Mouse (Mus musculus): ENCODE data around the gene Tmem211.

The Tmem211 gene

DNA sequence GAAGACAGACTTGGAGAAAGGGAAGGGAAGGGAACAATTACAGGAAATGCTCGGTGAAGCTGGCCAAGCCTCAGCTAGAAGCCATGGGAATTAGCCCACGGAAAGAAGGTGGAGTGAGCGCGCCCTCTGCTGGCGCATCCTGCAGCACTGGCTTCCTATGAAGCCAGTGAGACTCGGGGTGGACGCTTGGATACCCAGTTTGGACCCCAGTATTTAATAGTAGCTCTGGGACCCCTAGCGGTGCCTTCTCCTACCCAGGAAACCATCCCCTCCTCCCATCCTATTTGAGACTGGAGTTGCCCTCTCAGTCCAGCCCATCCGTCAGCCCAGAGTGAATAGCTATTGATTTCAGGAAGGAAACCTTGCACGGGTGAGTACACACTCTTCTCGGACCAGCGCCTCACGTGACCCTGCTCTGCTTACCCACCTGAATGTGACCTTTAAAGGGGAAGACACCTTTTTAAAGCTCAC is at the start of gene Tmem211:
TSS of gene Tmem211 (plus strand) at position 278 of the 471 bp plus-strand sequence.
- peak; percentile 80 for DNase-seq (ENCODE audit: low spot score)

DNA sequence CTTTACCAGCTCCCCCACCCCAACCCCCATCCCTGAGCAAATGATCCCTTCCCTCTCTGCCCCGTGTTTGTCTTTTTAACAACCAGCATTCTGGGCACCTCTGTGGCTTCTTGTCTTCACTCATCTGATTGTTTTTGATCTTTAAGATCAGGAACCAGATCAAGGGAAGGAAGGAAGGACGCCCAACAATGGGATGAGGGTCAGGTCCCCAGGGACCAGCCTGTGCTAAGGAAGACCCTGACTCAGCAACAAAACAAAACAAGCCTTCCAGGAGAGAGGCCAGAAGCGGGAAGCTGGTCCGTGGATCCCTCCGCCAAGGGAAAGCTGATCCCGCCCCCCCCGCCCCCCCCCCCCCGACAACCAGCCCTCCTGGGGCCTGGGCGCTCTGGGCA is 47.3 kb upstream of the Tmem211 start:
- DNase-seq (ENCODE audit: low spot score), result no peak

DNA sequence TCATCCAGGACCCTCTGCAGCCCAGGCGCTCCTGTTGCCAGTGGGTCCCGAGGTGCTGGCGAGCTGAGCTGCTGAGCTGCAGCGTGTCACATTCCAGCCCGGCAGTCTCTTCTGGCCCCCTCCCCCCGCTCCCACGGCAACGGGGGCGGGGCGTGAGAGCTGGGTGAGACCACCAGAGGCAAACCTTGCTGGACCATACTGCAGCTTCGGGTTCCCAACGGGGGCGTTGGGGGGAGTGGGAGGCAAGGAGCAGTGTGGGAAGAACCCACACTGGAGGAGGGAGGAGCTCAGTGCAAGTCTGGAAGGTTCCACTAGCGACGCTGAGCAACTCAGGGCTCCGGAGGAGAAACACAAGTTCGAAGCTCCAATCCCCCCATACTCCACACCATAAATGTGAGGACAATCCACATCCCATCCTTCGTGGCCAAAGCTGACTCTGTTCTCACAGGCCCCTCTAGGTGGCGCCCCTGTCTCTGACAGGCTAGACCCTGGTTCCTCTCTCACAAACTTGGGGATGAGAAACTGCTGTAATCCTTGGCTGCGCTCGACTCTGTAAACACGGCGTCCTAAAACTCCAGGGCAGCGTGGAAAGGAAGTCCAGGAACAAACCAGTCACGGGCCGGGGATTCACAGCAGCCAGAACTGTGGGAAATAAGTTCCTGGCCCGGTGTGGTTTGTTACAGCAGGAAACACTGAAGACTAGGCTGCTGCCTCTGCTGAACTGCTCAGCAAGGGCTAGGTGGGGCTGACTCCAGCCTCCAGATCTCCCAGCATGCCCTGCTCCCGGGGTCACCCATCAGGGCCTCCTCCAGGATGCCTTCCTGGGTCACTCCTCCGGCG is 46.6 kb upstream of the Tmem211 start:
- peak; percentile 87 for DNase-seq (ENCODE audit: low spot score)

DNA sequence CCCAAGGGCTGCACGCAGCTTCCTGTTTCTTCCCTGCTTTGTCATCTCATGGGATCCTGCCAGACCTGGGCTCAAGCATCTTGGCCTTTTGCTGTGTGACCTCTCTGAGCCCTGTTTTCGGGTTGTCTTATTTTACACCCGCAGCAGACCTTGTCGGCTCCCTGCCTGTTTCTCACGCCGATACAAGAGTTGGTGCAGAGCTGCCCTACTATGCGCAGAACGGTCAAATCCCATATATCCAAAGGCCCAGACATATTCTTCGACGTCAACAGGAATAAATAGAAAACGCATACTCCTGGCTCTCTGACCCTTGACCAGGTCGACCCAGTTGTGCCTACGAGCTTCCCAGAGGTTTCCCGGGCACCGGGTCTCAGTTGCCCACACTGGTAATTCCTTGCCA is 46.0 kb upstream of the Tmem211 start:
- no peak for DNase-seq (ENCODE audit: low spot score)

DNA sequence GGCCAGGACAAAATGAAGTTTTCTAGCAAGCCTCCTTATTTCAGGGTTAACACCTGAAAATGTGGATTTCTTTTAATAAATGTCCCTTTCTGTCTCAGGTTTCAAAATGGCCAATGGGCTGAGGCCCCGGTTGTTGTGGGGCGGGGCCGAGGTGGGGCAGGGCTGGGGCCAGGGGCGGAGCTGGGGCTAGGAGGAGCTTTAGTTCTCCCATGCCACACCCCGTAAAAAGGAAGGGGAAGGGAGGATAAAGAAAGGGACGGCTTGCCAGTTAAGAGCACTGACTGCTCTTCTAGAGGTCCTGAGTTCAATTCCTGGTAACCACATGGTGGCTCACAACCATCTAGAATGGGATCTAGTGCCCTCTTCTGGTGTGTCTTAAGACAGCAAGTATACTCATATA is 45.3 kb upstream of the Tmem211 start:
- no peak for DNase-seq (ENCODE audit: low spot score)

DNA sequence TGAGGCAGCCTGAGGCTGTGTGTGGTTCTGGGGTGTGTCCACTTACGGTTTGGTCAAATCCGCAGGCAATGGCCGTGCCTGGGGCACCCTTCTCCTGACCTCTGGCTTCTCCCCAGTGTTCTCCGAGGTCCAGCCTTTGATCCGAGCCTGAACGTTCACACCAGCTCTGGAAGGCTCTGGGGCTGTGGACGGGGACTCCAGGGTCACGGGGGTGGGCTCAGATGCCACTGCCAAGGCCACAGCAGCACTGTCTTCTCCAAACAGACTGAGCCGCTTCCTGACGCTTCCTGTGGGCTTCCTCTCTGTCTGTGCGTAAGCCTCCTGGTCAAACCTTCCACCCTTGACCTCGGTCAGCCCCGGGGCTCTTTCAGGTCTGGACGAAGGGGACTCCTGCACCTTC is 36.2 kb upstream of the Tmem211 start:
- DNase-seq (ENCODE audit: low spot score), result no peak

DNA sequence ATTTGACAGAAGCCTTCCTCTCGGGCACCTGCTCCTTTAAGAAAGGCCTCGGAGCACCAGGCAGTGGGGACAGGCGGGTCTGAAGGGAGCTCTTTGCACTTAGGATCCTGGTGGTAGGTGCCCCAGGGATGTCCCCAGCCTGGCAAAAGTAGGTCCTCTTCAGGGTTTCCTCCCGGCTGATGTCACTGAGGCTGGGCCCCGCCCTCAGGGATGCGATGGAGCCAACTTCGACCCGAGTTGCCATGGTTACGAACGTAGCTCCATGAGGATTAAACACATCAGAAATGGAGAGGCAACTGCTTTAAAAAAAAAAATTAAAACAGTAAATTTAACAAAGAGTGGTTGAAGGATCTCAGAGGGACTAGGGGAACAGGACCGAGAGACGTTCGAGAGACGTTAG is 34.8 kb upstream of the Tmem211 start:
- DNase-seq (ENCODE audit: low spot score), result no peak

DNA sequence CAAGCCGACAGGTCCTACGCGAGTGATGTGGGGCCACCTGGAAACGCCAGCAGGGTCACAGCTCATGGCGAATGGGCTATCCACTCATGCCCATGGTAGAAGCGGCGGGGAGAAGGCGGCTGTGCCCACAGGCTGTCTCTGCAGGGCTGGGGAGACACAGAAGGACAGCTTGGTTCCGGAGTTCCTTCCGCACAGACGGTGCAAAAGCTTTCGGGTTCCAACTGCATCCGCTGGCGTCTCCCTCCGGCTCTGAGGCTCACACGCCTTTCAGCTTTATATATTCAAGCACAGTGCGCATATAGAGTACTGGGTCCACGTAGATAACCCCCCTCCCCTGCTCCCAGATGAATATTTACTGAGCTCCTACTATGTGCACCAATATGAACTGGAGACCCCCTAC is 32.9 kb upstream of the Tmem211 start:
- DNase-seq (ENCODE audit: low spot score), result no peak

DNA sequence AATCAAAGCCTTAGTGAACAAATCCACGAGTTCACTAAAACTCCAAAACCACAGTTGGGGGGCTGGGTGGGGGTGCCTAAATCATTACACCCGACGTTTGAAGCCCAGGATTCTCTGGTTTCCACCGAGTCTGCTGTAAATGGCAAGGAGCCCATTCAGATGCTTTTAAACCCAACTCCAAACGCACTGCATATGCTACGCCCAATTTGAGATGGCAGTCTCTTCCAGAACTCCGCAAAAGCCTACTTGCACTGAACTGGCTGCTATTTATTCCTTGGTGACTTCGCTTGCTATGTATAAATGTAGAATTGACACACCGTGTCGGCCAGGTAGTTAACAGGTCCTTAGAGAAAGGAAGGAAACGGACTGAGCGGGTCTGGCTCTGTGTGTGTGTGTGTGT is 31.3 kb upstream of the Tmem211 start:
- no peak for DNase-seq (ENCODE audit: low spot score)

DNA sequence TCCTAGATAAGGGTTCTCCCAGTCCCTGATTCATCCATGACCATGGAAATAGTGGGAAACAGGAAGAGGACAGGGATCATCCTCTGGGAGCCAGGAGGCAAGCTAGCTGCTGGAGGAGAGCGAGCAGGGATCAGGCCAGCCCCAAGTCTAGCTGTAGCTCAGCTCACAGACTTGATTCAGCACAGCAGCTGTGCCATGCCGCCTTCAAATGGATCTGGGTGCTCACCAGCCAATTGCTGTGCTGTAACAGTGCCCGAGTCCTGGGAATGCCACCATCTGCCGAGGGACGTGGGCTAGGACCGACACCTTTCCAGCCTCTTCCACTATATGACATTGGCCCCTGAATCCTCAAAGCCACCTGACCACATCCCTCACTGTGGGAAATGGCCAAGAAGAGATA is 30.8 kb upstream of the Tmem211 start:
- DNase-seq (ENCODE audit: low spot score), result no peak

DNA sequence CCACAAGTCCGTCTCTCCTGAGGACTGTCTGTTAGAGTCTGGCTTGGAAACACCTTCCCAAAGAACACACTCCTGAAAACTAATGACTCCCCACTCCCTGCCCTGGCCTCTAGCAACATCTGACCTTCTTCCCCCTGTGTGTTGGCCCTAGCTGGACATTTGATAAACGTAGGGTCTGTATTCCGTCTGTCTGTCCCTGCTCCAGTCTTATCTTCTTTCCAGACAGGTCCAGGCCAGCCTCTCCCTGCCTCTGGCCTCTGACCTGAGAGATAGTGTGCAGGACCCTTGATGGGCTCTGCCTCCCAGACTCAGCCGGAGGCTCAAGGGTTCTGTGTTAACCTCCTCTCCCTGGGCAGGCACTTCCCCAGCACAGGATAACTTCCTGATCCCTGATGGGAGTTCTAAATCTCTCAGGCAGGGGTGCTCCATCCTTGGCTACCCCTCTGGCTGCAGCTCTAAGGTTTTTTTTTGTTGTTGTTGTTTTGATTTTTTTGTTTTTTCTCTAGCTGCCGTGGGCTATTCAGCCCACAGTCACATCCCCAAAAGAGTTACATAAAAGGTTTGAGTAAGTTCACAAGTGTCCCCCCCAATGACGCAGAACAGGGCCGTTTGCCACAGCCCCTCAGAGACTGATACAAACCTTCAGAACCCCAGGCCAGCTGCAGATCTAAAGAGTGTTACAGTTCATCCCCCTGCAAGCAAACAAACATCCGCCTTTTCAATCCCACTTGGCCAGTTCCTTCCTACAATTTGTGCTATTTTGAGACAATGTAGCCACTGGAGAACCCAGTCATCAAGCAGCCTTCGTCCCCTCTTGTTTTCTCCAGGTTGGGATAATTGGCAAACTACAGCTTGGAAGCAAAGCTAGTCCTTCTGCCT is 29.6 kb upstream of the Tmem211 start:
- no peak for DNase-seq (ENCODE audit: low spot score)

DNA sequence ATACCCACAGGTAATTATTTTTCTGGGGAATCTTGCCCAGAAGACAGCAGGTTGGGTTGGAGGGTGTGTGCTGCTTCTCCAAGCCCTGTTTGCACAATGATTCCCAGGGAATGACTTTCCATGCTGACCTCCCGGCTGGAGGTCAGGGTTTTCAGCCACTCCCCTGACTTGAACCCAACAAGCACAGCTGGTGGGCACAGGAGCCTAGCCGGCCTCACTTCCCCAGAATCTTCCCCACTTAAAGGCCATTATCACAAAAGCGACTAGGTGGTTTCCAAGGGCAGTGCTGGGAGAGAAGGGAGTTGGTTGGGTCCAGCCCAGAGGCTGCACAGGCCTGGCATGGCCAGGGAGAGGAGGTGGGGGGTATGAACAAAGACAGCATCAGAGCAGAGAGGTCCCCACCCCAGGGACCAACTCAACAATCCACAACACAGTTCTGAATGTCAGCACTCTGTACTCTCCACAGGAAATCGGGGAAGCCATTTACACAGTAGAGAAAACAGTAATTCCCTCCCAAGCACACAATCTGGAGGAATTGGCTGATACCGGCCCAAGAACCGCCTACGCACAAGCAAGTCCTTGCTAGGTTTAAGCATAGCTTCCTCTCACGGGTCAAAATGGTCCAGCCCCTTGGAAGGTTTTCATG is 27.5 kb upstream of the Tmem211 start:
- no peak for DNase-seq (ENCODE audit: low spot score)

DNA sequence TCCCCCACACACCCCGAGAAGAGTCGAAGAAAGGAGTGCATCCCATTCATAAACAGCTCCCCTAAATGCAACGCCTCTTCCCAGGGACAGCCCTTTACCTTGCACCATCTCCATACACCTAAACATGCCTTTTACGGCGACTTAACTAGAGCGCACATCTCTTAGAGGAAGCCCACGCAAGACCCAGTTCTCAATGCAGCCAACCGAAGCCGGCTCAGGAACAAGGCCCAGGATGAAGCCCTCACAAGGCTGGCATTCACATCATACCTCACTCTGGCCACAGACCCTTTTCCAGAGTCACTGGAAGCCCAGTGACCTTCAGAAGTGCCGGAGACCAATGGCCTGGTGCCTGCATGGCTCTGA is 27.0 kb upstream of the Tmem211 start:
- no peak for DNase-seq (ENCODE audit: low spot score)

DNA sequence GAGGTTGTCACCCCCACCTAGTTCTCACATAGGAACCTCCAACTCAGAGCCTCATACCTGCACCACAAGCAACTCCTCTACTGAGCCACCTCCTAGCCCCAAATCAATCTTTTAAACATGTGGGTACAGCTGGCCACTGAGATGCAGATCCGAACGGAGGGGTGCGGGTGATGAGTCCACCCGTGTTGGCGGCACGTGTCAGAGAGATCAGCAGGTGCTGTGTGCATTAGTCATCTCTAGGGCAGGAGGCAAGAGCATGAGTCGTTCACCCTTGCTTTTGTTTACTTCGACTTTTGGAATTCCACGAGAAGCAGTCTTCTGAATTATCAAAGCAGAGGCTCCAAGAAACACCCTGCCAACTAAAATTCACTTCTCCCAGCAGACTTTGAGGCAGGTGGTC is 22.5 kb upstream of the Tmem211 start:
- no peak for DNase-seq (ENCODE audit: low spot score)

DNA sequence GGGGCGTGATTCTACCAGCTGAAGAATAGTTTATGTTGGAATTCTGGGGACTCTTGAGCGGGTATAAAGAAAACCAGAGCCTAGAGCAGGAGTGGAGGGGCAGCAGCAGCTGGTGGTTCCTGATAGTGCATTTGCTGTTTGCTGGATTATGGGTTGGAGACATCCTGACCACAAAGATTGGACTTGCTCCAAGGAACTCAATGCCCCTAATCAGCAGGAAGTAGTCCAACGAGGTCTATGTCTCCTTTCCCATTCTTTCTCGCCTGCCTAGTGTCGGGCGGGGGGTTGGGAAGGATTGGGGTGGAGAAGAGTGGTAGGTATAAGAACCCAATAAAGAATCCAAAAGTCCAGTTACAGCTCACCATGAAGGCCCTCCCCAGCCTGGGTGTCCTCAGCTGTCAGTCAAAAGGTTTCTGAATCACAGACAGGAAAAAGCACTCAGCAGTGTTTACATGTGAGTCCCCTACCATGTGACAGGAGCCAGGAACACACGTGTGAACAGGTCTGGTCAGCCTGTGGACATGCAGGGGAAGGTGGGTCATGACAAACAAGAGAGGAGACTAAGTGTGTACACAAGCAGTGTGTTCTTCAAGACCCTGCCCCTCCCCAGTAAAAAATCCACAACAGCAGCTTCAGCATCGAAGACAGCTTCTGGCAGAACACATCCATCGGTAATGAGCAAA is 19.9 kb upstream of the Tmem211 start:
- no peak for DNase-seq (ENCODE audit: low spot score)

DNA sequence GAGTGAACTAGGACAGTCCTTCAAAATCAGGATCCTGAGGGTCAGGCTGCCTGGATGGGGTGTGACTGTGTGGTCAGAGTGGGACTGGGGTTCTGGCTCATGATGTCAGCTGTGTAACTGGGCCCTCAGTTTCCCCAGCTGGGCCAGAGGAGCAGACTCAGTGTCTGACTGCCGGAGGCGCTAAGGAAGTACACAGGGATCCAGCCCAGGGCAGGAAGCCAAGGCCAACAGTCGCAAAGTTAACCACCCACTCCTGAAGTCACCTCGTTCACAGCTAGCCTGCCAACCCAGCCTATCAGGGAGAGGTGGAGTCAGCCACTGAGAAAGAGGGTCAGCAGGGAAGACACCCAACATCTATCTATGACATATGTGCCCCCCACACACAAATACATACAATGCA is 18.7 kb upstream of the Tmem211 start:
- DNase-seq (ENCODE audit: low spot score), result no peak

DNA sequence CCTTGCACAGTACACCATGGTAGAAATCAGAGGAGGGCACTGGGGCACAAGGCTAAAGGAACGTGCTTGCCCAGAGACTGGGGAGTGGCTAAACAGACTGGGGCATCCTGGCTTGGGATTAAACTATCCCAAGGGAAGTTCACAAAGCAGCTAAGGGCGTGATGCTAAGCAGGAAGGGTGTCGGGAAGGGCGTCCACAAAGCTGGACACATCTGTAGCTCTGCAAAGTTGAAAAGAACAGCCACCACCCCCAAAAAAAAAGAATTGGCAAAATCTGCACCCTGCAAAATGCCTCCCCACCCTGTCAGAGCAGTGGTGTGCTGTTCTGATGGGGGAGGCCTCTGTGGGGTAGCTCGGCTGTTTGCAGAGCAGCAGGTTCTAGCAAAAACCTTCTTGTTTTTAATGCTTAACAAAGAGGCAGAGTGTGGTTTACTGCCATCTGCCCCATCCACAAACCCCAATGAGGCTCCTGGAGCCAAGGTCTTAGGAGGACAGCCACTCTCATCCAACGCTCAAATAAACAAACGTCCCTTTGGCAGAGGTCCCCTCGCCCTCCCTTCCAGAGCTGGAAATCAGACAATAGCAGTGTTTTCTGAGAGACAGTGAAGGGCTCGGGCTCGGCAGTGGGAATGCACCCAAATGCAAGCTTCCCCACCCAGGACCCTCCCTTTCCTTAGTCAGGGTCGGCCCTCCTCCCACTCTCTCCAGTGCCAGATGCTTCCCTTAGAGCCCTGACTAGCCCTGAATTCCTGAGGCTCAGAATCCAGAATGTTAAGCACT is 17.9 kb upstream of the Tmem211 start:
- peak; percentile 62 for DNase-seq (ENCODE audit: low spot score)

DNA sequence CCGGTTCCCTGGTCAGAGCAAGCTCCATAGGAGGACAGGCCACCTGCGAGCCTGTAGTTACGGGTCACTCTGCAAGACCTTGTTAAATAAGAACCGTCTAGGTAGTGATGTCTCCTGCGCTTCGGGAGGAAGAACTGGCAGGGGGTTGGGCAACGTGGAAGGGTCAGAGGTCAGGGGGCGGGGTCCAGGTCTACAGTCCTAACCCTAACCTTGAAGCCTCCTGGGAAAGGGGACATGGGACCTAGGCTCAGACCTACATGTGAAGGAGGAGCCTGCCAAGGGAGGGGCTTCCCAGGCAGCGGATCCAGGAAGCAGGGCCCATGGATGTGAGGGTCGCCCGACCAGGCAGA is 17.3 kb upstream of the Tmem211 start:
- DNase-seq (ENCODE audit: low spot score), result no peak

DNA sequence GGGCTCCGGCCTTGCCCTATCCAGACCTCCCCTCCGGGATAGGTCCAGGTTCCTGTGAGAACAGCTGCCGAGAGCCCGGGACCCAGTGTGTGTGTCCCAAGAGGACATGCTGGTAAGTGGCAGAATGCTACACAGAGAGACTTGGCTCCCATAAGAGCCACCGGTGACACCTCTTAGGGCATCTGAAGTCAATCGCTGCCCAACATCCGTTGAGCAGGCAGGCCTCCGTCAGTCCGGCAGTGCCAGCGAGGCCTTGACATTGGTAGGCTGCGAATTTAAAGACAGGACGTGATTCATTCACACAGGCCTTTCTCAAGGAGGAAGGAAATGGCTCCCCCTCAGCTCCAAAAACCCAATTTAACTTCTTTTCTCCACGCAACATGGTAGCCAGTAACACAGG is 16.8 kb upstream of the Tmem211 start:
- DNase-seq (ENCODE audit: low spot score), result no peak

DNA sequence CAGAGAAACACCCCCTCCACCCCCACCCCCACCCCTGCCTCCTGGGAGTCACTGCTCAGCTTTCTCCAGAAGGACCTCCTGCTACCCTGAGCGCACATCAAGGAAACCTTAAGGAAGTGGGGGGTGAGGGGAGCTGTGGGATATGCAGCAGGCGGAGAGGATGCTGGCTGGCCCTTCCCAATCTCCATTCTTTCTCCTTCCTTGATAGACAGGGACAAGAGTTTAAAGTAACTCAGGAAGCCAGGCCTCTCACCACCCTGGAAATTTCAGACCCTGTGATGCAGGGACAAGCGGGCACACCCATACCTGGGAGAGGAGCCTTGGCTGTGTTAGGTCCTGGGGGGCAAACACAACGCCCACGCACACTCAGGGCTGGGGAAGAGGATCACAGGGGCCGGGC is 16.4 kb upstream of the Tmem211 start:
- no peak for DNase-seq (ENCODE audit: low spot score)

DNA sequence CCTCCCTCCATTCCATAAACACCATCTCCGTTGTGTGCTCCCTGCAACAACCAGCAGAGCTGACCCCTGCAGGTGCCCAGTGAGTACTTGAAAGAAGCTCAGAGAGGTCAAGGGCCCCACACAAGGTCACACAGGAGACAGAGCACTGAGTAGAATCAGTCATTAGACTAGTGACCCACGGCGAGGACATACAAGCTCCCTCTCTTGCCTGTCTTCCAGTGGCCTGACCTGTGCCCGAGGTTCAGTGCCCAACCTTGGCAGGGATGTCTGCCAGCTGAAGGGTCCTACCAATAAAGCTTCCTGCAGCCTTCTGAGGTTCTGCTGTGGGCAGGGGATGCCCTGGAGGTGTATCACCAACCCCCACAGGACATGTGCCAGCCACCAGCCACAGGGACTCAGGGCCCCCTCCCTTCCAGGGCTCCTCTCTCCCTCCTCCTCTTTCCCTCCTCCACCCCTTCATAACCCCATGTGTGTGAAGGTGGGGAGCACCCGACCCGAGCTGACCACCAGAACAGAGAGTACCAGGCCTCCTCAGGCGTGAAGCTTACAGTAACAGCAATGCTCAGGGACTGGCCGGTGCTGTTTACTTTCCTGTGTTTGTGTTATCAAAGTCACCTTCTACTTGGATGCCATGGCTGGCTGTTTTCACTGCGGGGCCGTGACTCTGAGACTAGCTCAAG is 14.4 kb upstream of the Tmem211 start:
- no peak for DNase-seq (ENCODE audit: low spot score)
